Mouse (Mus musculus) limb, embryonic 12.5 days (tissue): ENCODE results near the gene Grb14. TPM values are rescaled to one million over a fixed set of nuclear protein-coding genes. Genes with fewer than 3 reads are reported as not detected.

Experiments used
- polyA plus RNA-seq: library from polyadenylated mRNA; unstranded; fragments of >200 nt; fragmentation: Nextera tagmentation; extraction: Ambion mirVana; gene quantifications from 2 replicates; pipeline ENCODE4 v1.2.1, GENCODE M21; 2016

Grb14 gene
- polyA plus RNA-seq, 1 experiment from 2014 or later: 4.9 TPM

Other genes with a start within 250 kb of the Grb14 start
- 1.8 and 2.0 TPM in 2 replicates for gene Cobll1, start 214.4 kb upstream of the Grb14 start, polyA plus RNA-seq